Mouse (Mus musculus) lung, adult 18-20 months (tissue): ENCODE measurements around the gene Wdfy4.

Experiments used
- DNase-seq, 2 experiments: peaks; one replicate each; pipeline ENCODE4 v3.0.0; 2022; ENCODE audit warnings: mixed read lengths in 2 of 2

Wdfy4 gene

DNA sequence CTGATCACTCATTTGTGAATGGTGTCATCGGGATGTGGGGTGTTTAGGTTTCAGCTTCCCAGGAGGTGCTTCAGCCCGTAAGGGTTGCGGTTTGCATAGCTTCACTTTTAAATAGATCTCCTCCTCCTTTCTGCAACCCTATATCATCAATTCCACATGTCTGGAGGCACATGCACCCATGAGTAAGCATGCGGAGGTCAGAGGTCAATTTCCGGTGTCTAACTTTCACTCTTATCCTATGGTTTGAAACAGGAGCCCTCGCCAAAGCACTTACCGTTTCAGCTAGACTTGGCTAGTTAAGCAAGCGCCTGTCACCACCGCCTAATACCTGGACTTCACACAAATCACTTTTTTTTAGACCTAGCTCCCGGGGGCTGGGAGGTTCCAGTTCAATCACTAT lies 220.6 kb downstream of the Wdfy4 start:
- no peak for DNase-seq

DNA sequence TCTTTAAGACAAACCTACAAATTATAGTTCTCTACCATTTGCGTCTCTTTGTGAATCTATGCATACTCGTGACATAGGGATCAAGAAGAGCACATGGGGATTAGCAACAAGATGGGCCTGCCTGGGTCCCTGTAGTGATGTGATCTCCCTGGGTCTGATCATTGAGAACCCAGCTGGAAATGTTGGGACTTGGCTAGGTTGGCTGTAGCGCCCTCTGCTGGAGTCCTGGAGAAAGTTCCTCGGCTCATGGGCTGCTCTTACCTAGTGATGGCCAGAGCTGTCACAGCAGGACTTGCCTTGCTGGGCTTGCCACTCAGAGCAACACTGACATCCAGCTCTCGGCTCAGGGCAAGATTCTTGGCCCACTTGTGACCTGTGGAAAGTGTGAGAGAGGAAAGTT lies 224.8 kb downstream of the Wdfy4 start:
- DNase-seq = peak; percentile 30 to 38

DNA sequence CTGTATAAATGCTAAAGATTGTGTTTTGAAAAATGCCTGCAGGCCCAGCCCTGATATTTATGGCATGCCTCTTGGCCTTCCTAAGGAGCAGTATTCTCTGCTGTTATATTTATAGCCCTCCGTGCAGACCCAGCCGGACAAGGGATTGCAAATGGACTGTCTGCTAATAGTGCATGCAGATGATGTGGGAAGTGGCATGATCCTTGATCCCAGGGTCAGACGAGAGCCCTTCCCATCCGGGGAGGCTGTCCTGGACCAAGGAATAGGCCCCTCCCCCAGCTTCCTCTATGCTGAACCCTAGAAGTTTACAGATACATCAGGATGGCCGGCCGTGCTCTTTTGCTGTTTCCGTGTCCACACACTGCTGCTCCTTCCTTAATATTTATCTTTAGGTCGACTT lies 226.6 kb downstream of the Wdfy4 start:
- peak in 1 of 2 experiments; percentile 16 for DNase-seq

DNA sequence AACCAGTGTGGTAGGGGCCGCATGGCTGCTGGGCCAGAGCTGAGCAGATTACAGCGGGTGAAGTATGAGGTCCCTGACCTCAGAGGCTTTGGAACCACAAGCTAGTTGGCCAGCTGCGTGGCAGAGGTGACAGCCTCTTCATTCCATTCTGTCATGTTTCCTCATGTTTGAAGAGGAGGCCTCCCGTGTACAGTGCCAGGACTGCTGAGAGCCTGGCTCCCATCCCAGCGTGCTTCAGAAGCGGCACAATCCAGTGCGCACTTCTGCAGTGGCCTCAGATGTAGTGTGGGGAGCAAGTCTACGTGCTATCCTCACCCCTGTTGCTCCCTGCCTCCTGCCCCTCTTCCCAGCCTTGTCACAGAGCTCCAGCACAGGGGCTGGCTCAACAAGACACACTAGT lies 228.8 kb downstream of the Wdfy4 start:
- peak; percentile 9 to 40 for DNase-seq

DNA sequence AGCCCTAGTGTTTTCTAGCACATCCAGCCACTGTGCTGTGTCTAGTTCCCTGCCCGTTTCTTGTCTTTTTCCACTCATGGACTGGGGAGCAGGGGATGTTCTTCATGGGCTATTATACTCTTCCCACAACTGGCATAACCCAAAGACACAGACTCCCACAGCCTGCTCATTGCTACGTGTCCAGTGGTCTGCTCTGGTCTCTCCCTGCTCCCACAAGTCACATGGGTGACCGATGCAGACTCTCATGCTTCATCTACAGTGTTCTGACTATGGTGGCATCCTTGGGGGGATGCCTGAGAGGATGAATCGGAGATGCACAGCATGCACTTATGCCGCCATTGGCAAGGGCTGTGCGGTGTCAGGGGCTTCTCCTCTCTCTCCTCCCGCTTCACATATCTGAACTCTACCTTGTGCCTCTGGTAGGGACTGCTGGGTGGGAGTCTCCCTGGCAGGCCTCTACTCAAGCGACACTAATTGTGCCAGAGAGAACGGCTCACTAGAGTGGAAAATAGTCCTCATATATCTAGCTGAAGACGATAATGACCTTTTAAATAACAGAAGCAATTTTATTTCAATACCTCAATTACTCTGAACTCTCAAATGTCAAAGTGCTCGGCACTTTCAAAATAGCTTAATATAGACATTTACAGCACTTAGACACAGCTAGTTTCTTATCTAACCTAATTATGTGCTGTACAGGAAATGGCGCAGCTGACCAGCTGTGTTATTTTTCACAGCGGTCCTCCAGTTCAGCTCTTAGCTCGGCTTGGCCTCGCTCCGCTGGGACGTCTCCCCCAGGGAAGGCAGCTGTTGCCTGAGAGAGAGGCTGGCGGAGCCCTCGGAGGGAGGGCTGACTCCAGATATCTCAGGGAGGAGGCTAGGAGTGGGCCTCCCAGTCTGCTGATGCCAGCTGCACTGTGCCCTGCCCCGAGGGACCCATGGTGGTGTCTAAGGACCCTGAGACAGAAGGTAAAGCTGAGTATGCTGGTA lies 234.7 kb downstream of the Wdfy4 start:
- peak; percentile 18 to 44 for DNase-seq

DNA sequence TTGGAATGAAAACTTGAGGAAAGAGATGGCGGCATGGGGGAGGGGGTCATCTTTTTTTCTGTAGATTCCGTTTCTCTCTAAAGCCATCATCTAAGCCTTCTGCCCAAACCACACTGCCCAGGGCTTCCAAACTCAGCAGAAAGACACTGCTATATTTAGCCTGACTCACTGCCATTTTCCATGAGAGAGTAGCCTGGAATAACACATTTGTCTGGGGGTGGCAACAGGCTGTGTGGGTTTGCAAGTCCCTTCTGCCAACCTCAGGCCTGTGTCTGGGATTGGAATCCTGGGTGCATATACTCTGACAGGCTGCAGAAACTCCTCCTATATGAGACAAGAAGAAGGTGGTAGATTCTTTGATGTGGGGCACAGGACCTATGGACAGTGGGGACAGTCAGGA lies 237.8 kb downstream of the Wdfy4 start:
- DNase-seq = no peak

DNA sequence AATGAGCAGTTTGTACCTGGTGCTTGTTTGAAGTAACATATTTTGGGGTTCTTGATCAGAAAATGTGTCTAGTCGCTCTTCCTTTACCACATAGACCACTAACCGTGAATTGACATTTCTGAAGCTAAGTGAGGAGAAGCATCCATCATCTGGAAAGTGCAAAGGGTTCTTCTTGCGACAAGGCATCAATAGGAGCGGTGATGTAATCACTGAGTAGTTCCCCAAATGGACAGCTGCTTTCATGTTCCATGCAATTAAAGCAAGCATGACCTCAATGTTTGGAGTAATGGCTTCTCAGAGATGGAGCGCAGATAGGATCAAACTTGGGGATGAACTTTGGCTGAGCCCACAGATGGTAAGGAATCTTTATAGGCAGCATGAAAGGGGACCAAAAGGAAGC lies 246.1 kb downstream of the Wdfy4 start:
- no peak for DNase-seq

DNA sequence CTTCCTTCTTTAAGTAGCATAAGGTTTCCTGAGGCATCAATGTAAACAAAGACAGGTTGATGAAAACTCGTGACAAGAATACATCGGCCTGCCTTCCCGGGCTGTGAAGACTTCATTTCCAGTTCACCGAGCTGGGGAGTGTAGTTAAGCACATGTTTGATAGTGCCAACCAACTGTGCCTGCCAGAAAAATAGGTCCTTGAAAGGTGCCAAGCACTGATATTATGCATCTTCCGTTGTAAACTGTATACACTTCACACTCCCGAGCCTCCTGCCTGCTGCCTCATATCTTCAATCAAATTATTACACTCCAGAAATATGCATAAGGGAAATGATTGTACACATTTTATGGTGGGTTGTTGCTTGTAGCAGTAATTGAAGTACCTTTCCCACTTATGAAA lies 251.2 kb downstream of the Wdfy4 start:
- no peak for DNase-seq

DNA sequence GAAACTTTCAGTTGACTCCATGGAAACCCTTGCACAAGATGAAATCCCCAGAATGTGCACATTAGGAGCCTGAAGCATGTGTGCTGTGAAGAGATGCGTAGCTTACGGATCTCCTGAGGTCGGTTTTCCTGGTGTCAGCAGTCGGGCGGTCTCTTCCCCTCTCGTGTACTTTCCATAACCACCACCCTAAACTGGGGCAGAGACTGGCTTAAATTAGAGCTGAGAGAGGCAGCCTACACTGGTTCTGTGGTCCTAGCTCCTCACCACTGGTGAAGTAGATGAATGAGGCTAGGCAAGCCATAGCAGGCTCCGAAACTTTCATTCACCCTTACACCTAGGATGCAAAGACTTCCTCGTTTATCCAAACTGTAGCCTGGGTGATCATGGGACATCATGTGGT lies 253.1 kb downstream of the Wdfy4 start:
- no peak for DNase-seq

DNA sequence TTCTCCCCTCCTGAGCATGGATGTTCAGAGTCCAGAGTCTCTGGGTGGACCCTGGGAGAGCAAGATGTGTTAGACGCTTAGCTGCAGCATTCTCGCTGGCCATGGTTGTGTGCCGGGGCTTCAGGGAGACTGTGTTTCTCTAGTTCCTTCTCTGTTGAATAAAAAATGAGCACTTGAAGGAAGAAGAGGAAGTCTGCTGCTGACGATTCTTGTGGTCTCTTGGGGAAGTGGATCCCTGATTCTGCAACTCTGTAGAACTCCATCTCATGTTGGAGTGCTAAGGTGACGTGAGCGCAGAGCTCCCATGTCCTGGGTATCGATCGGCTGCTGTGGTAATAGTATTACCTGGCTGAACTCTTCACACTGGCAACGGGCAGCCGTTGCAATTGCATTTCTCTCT lies 253.6 kb downstream of the Wdfy4 start:
- peak in 1 of 2 experiments; percentile 18 for DNase-seq

DNA sequence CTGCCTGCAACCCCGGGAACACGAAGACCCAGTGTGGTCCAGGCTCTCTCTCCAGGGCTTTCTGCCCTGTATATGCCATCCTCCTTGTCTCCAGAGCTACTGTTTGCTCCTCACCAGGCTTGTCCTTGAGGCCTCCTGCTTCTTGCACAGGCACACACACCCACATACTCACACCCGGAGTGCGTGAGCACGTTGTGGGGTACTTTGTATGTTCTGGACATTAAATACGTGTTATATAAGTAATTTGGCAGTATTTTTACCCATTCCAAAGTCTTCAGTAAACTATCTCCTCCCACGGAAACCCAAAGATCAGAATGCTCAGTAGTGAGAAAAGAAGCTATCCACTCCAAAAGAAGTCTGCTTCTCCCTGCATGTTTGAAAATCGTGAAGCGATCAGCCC lies 261.4 kb downstream of the Wdfy4 start:
- no peak for DNase-seq

DNA sequence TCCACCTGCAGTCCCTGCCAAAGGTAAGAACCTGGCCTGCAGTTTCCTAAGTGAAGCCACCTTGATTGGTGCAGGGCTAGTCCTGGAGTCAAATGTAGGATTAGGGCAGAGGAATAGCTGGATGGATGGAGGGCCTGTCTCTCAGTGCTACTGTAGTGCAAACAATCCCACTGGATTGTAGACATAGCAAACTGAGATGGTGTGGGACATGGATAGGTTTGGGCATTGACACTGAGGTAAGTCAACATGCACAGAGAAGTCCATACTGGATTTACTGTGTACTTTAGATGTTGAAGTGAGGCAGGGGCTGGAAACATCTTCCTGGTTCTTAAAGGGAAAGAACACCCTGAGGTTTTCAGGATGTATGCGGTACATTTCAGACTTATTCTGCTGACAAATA lies 267.4 kb downstream of the Wdfy4 start:
- no peak for DNase-seq

DNA sequence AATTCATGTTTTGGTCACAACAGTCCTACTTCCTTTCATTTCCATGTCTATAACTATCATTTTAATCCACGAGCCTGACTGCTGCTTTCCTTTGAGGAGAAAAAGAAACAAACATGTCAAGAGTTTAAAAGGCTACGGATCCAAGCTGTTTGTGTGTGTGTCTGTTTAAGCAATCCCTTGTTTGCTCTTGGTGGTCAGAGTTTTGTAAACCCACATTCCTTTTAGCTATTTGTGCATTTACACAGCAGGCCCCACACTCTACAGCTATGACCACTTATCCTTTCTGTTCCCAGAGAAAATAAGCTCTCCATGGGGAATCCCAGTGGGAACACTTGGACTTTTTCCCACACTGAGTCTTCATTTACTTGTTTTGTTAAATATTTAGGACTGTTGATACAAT lies 269.9 kb downstream of the Wdfy4 start:
- DNase-seq = peak in 1 of 2 experiments; percentile 21

DNA sequence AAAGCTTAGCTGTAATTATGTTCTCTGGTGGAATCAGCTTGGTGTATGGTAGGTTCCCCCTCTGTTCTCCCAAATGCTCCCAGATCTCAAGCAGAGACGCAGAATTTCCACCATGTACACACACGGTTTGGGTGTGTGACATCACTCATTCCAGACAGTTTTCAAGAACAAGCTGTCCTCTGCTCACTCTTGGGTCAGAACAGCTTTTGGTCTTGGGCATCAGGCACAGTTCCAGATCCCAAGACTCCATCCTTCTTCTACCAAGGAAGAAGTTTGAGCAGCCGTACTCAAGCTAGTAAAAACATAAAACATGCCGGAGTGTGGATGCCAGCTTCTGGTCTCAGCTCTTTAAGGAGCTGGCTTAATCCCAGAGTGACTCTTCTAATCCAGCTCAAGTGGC lies 274.1 kb downstream of the Wdfy4 start:
- peak; percentile 17 to 30 for DNase-seq
